Mouse (Mus musculus) liver, embryonic 11.5 days (tissue): ENCODE measurements around the gene Dffa. TPM values are rescaled to one million over a fixed set of nuclear protein-coding genes. Genes with fewer than 3 reads are reported as not detected.
A peak's percentile ranks its signal among the peaks of the same experiment; 100 is the strongest.
"Not testable (repeated sequence)": the region's sequence is repeated elsewhere in the genome, so short reads cannot be mapped to it uniquely, and the experiment has no call there.

Experiments
- ATAC-seq: fragments of 200-750 bp; cut with Nextera tagmentation; replicated peaks from 2 replicates; pipeline ENCODE4 v1.8.0; 2017; ENCODE audit warnings: moderate number of reproducible peaks, mild to moderate bottlenecking, moderate TSS enrichment, moderate library complexity; ENCODE audit not compliant: low FRiP score
- DNase-seq: peaks from one replicate; pipeline ENCODE4 v3.0.0-alpha.2; 2017; ENCODE audit warnings: low spot score
- H3K27ac ChIP-seq: fragments of 300-500 bp; sonication (generic); 2 replicates; pipeline ENCODE4 v1.5.1; 2014; ENCODE audit warnings: mild to moderate bottlenecking, low read depth, low read length, control low read depth
- H3K27me3 ChIP-seq: fragments of 300-500 bp; sonication (generic); replicated peaks from 2 replicates; pipeline ENCODE4 v1.6.1; 2014; ENCODE audit warnings: low read length, mixed read lengths; ENCODE audit not compliant: control insufficient read depth, insufficient read depth
- H3K36me3 ChIP-seq: fragments of 300-500 bp; sonication (generic); 2 replicates; pipeline ENCODE4 v1.6.1; 2014; ENCODE audit warnings: mild to moderate bottlenecking, low read length, moderate library complexity, mixed read lengths; ENCODE audit not compliant: control insufficient read depth, insufficient read depth
- H3K4me1 ChIP-seq: fragments of 300-500 bp; sonication (generic); replicated peaks from 2 replicates; pipeline ENCODE4 v1.6.1; 2014; ENCODE audit warnings: low read length, mixed read lengths; ENCODE audit not compliant: control insufficient read depth, insufficient read depth
- H3K4me2 ChIP-seq: fragments of 300-500 bp; sonication (generic); 2 replicates; pipeline ENCODE4 v1.6.1; 2014; ENCODE audit warnings: mild to moderate bottlenecking, control low read depth, moderate library complexity
- H3K4me3 ChIP-seq: fragments of 300-500 bp; sonication (generic); 2 replicates; pipeline ENCODE4 v1.5.1; 2014; ENCODE audit warnings: low read depth, low read length, control low read depth
- H3K9ac ChIP-seq: fragments of 300-500 bp; sonication (generic); 2 replicates; pipeline ENCODE4 v1.6.1; 2014; ENCODE audit warnings: low read depth, low read length, control low read depth
- H3K9me3 ChIP-seq: fragments of 300-500 bp; sonication (generic); 2 replicates; pipeline ENCODE4 v1.6.1; 2016; ENCODE audit warnings: low read length, inconsistent platforms, mixed read lengths; ENCODE audit not compliant: control insufficient read depth
- WGBS: fragments of 180-500 bp; shearing (Covaris S2); extraction: QIAGEN DNeasy Blood & Tissue Kit; methylation state at CpG from one replicate; pipeline ENCODE4 v1.1.7; 2014; 5-methylcytosine and 5-hydroxymethylcytosine counted together
- polyA plus RNA-seq: library from polyadenylated mRNA; unstranded; fragments of >200 nt; fragmentation: Nextera tagmentation; extraction: Ambion mirVana; gene quantifications from 2 replicates; pipeline ENCODE4 v1.2.1, GENCODE M21; 2014

Gene Dffa
- polyA plus RNA-seq, 1 experiment from 2014 or later, result 37.4 TPM

DNA sequence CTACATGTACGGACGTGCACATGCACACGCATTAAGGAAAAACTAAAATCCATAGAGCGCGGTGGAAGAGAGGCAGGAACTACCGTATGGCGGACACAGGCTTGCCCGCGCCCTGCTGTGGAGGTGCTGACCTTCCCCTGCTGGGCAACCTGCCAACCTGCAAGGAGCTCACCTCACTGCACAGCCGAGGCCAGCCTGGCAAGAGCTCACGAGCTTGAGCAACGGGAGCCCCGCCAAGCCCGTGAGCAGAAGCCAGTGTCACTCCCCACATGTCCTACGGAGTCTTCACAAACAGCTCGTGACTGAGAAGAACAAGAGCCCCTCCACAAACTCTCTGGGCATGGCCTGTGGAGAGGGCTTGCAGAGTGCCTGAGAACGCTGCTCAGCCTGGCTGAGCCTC is 22.4 kb upstream of the Dffa start:
- ATAC-seq, result no peak
- WGBS, result 83% methylated on average over 17 of the region's 17 CpGs
- no peak overlapping the region for H3K27ac ChIP-seq
- DNase-seq, result no peak
- no peaks in the 10 kb centered on the region for H3K27me3 ChIP-seq
- H3K9ac ChIP-seq, result no peak overlapping the region
- peaks cover 7% of the 10 kb centered on the region; the same call in 1 of the 2 replicates for H3K4me1 ChIP-seq
- H3K4me2 ChIP-seq, result no peak overlapping the region
- no peak overlapping the region for H3K4me3 ChIP-seq
- no peaks in the 10 kb centered on the region for H3K9me3 ChIP-seq
- H3K36me3 ChIP-seq, result no peaks in the 10 kb centered on the region

DNA sequence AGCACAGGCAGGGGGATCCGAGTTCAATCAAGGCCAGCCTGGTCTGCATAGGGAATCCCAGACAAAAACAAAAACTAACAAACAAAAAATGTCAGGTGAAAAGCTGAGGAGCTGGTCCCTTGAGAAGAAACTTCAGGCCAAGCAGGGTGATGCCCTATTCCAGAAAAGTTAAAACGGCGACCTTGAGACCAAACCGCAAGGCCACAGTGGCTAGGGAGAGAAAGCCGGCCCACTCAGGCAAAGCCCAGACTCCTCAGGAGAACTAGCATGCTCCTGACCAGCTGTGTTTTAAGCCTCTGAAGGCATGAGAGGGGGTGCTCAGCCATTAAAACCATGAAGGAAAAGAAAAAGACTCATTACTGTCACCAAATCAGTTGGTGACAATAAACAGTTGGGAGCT is 18.6 kb upstream of the Dffa start:
- Histone ChIP-seq H3K9me3 (no peaks in the 10 kb centered on the region), H3K4me3 (no peak overlapping the region), H3K27ac (no peak overlapping the region), H3K9ac (no peak overlapping the region), H3K27me3 (no peaks in the 10 kb centered on the region), H3K4me2 (no peak overlapping the region), H3K36me3 (no peaks in the 10 kb centered on the region), H3K4me1 (peaks cover 3% of the 10 kb centered on the region; the same call in 1 of the 2 replicates)
- no peak for ATAC-seq
- WGBS, result 82% methylated on average over 5 of the region's 5 CpGs
- no peak for DNase-seq

DNA sequence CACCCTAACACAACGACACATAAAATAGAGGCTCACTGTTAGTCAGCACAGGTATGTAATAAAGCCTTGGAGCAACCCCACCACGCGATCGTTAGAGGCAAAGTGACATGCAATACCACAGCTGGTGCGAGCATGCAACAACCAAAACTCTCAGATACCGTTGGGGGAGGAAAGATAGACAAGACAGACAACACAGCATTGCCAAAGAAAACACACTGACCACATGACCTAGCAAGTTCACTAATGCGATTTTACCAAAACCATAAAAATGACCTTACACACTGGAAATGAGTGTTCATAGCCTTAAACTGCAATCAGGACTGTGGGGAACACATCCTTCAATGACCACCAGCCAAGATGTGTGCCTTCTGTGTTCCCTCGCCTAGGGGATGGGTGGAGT is 12.6 kb upstream of the Dffa start:
- Histone ChIP-seq H3K4me3 (no peak overlapping the region), H3K27me3 (no peaks in the 10 kb centered on the region), H3K36me3 (peaks cover 14% of the 10 kb centered on the region; the same call in 1 of the 2 replicates), H3K4me1 (peaks cover 5% of the 10 kb centered on the region; the same call in 1 of the 2 replicates), H3K4me2 (no peak overlapping the region), H3K27ac (no peak overlapping the region), H3K9ac (no peak overlapping the region), H3K9me3 (no peaks in the 10 kb centered on the region)
- 81% methylated on average over 8 of the region's 8 CpGs for WGBS
- DNase-seq, result no peak
- ATAC-seq, result no peak

DNA sequence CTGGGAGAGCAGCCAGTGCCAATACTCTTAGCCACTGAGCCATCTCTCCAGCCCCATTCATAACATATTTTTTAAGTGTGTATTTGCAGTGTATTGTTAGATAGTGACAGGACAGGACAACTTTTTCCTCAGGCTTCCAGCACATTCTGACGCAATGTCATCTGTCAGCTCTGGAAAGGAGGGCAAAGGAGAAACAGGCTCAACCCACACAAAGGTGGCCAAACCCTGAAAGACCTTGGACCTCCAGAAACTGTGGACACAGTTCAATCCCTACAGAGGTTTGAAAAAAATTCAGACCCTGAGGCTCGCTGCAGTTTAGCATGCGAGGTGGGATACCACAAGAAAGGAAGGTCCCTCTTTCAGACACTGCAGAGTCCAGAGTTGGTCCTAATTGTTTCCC is 6.0 kb upstream of the Dffa start:
- Histone ChIP-seq H3K27ac (no peak overlapping the region), H3K27me3 (no peaks in the 10 kb centered on the region), H3K4me2 (peak overlapping the region; percentile 96), H3K36me3 (peaks cover 7% of the 10 kb centered on the region; the same call in 1 of the 2 replicates), H3K9me3 (no peaks in the 10 kb centered on the region), H3K9ac (peak overlapping the region; percentile 90), H3K4me3 (peak overlapping the region; percentile 99), H3K4me1 (peaks cover 9% of the 10 kb centered on the region)
- DNase-seq (no peak), ATAC-seq (no peak)
- 75% methylated on average over 3 of the region's 3 CpGs for WGBS

DNA sequence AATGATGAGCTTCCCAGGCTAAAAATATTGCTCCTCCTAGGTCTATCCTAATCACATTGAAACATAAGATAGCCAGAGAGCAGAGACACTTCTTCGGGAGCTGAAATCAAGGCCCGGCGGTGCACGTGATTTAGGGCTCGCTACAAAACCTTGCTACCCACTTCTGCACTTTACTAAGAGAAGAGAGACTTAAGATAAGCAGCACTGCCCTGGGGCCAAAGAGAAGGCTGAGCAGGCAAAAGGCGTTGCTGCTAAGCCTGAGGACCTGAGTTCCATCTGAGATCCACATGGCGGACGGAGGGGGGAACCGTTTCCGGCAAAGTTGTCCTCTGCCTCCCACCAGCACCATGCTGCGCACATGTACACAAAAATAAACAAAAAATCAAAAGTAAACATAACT is 5.4 kb upstream of the Dffa start:
- Histone ChIP-seq H3K36me3 (peaks cover 6% of the 10 kb centered on the region; the same call in 1 of the 2 replicates), H3K27me3 (no peaks in the 10 kb centered on the region), H3K4me1 (peaks cover 9% of the 10 kb centered on the region), H3K9me3 (no peaks in the 10 kb centered on the region), H3K27ac (peak overlapping the region; percentile 68; the same call in 1 of the 2 replicates), H3K4me2 (peak overlapping the region; percentile 96), H3K4me3 (peak overlapping the region; percentile 99), H3K9ac (peak overlapping the region; percentile 90)
- WGBS, result 6% methylated on average over 11 of the region's 11 CpGs
- DNase-seq, result no peak
- ATAC-seq, result 0 out of 2 replicates have a peak, but pooled peaks have one; percentile 2

DNA sequence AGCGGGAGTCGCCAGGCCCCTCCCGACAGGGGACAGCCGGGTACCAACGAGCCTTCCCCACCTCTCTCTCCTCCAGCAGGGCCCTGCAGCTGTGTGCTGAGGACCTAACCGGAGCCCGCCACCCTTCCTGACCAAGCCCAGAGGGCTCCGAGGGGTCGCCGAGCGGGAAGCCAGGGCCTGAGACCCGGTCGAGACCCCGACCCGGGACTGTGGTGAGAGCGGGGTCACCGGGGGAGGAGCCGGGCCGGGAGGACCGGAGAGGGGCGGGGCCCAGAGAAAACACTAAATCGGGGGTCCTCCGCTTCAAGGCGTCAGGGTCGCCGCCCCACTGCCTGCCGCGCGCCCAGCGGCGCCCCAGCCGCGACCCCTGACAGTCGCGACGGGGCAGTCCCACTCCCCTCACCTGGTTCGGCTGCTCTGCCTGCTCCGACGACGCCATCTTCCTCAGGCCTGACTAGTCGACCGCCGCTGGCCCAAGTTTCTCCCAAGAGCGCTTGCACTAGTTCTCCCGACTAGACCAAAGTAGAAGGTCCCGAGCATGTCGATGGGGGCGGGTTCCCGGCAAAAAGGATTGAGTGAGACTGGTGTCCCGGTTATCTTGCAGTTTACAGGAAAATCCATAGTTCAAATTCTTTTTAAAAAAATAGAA is 4.5 kb upstream of the Dffa start, which contains the start of gene Pex14:
Pex14 (minus strand) TSS at position 508 of the 649 bp plus-strand sequence.
- H3K27ac ChIP-seq, result peak within 1 kb of the TSS; percentile 68
- peak; percentile 89 for DNase-seq
- ATAC-seq, result peak; percentile 79
- peak within 1 kb of the TSS; percentile 96 for H3K4me2 ChIP-seq
- no peaks in the 10 kb centered on the region for H3K36me3 ChIP-seq
- H3K9me3 ChIP-seq, result no peaks in the 10 kb centered on the region
- H3K9ac ChIP-seq, result peak within 1 kb of the TSS; percentile 90
- peak within 1 kb of the TSS; percentile 99 for H3K4me3 ChIP-seq
- peaks cover 9% of the 10 kb centered on the region for H3K4me1 ChIP-seq
- under 1% methylated on average over 49 of the region's 50 CpGs for WGBS
- no peaks in the 10 kb centered on the region for H3K27me3 ChIP-seq

DNA sequence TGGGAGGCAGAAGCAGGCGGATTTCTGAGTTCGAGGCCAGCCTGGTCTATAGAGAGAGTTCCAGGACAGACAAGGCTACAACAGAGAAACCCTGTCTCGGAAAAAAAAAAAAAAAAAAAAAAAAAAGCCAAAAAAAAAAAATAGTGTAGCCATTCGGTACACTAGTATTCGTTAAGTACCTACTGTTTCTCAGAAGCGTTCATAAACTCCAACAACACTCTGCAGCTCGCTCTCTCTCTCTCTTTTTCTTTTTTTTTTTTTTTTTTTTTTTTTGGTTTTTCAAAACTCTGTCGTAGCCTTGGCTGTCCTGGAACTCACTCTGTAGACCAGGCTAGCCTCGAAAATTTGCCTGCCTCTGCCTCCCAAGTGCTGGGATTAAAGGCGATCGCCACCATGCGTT is 3.5 kb upstream of the Dffa start:
- H3K4me3 ChIP-seq, H3K27ac ChIP-seq, ATAC-seq, H3K9ac ChIP-seq, H3K9me3 ChIP-seq, H3K36me3 ChIP-seq, H3K4me2 ChIP-seq, DNase-seq, H3K27me3 ChIP-seq: not testable (repeated sequence)
- 83% methylated on average over 12 of the region's 12 CpGs for WGBS
- peaks cover 17% of the 10 kb centered on the region for H3K4me1 ChIP-seq

DNA sequence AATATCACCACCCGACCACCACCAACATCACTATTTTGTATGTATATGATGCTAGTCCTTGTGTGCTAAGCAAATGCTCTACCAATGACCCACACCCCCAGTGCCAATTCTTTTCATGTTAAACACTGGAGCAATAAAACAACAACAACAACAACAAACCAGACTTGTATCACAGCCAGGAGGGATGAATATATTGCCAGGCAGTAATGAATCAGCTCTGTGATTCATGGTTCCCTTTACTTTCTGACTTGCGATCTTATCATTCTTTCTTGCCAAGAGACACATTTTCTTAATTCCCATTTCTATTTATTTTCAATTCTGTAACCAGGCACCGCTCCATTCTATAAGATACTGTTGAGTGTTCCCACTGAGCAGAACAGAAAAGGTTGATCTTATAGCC is 2.5 kb upstream of the Dffa start:
- WGBS, result 78% methylated on average over 3 of the region's 3 CpGs

DNA sequence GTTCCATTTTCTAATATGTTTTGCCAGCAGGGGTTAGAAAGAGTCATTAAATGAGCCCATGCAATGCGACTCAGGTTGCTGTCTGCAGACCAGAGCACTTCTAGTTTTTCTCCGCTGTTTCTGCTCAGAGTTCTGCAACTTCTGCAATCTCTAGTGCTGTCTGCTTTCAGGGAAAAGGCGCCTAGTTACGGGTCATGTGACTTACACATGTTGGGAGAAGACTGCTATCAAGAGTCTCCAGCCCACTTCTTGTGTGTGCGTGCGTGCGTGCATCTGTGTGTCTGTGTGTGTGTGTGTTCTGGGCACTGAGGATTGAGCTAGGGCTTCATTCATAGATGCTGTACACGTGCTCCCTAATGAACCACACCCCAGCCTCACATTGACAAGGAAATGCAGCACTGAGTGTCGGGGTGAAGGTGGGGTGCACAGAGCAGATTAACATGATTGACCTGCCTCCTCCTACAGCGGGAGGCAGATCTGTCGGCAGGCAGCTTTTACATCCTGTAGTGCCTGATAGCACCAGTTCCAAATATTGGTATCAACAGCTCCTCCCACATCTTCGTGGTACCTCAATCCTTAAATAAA is 16.1 kb downstream of the Dffa start:
- not testable (repeated sequence) for H3K36me3 ChIP-seq, H3K27ac ChIP-seq, H3K4me1 ChIP-seq, H3K27me3 ChIP-seq, H3K4me3 ChIP-seq, H3K4me2 ChIP-seq, DNase-seq, H3K9ac ChIP-seq, H3K9me3 ChIP-seq
- ATAC-seq, result peak; percentile 69
- 64% methylated on average over 12 of the region's 12 CpGs for WGBS

More for the DNA sequence above, 2.5 kb upstream of the Dffa start:
- ATAC-seq, result no peak
- DNase-seq, result no peak
- Histone ChIP-seq H3K36me3 (no peaks in the 10 kb centered on the region), H3K4me2 (no peak overlapping the region), H3K9ac (no peak overlapping the region), H3K27ac (no peak overlapping the region), H3K9me3 (no peaks in the 10 kb centered on the region), H3K27me3 (no peaks in the 10 kb centered on the region), H3K4me3 (no peak overlapping the region), H3K4me1 (peaks cover 17% of the 10 kb centered on the region)
